Mouse (Mus musculus) embryo, embryonic 10 days (tissue): ENCODE data around the gene Mapkbp1.
A peak's percentile ranks its signal among the peaks of the same experiment; 100 is the strongest.

ENCODE experiments used
- DNase-seq: peaks from one replicate; pipeline ENCODE4 v3.0.0-alpha.2; 2015; ENCODE audit warnings: low spot score

Gene Mapkbp1

DNA sequence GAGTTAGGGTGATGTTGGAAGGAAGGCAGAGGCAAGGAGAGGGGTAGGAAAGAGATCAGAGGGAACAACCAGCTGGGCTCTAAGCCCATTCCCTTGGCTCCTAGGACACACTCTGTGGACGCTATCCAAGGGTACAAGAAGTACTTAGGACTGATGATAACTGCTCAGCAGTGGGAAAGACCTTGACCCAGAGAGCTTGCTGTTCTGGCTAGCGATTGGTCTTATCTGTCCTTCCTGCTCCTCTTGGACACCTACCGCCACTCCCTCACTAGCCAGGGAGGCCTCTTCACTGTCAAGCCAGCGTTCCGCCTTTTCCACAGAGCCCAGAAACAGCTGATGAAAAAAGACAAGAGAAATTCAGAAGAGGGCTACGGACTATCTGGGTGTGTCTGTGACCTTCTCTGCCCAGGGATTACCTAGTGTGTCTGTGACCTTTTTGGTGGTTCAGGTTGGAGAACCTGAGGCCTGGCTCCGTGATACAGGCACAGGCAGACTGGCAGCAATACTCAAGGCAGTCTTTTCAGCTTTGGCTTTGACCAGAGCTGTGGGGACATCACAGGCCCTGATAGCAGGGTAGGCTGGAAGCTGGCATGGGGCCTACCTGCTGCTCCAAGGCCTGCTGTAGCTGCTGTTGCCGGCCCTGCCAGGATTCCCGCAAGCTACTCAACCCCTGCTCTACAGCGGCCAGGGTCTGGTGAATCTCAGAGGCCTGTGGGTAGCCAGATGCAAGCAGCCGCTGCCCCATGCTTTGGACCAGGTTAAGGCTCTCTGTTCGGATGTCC, 82.5 kb downstream of the Mapkbp1 start:
- no peak for DNase-seq

DNA sequence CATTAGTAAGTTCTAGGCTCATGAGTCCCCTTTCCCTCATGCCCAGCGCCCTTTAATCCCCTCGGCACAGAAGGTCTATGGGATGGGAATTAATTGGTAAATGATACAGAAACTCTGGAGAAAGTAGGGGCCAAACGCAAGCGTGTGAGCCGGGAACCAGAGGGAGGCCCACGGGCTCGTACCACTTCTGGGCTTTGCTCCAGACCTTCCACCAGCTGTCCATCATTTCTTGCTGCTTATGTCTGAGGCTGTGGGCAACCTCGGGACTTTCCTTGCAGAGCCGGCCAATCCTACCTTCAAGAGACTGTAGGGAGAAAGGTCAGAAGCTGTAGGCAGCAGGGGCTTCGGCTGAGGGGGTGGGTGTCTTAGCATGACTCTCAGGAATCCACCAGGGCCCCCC, 83.4 kb downstream of the Mapkbp1 start:
- no peak for DNase-seq

DNA sequence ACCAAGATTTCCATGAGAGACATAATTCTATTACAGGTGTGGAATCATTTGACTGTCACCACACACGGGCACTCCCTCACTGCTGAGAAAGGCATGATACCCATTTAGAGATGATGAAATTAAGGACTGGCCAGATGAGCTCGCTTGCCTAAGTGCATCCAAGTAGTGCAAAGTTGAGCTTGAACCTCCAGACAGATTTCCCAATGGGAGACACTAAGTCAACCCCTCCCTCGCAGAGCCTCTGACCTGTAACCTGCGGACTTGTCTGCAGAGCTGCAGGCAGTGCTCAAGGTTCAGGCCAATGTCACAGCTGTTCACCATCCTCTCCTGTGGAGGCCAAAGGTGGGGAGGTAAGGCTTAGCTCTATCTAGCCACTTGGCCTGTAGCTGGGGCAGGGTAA, 86.3 kb downstream of the Mapkbp1 start:
- no peak for DNase-seq

DNA sequence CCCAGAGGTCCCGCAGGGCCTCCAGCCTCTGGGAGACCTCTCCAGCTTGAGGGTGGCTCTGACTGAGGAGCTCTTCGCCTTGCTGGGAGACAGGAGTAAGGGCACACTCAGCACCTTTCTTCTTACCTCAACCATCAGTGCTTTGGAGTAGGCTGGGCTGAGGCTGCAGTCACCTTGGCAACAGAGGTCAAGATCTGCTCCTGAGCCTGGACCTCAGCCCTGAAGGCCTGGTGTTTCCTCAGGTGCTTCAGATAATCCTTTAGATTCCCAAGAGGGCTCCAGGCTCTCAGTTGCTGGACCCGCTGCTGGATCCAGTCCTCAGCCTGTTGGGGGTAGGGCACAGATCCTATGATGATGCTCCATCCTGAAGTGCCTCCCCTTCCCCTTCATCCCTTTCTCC, 87.0 kb downstream of the Mapkbp1 start:
- DNase-seq: no peak

DNA sequence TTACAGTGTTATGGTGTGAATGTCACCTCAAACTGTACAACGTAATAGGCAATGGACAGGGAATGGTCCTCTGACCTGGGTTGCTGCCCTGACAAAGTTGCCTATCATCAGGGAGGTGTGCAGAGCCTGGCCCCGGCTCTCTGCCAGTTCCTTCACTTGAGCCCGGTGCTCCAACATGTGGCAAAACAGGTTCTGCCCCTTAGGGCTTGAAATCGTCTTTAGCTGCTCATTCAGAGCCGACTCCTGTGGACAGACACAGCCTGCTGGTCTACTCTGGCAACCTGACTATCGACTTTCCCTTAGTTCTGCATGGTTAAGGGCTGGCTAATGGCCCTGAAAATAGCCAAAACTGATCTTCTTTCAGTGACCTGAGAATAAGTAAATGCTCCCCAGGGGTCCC, 87.7 kb downstream of the Mapkbp1 start:
- DNase-seq: peak; percentile 16

DNA sequence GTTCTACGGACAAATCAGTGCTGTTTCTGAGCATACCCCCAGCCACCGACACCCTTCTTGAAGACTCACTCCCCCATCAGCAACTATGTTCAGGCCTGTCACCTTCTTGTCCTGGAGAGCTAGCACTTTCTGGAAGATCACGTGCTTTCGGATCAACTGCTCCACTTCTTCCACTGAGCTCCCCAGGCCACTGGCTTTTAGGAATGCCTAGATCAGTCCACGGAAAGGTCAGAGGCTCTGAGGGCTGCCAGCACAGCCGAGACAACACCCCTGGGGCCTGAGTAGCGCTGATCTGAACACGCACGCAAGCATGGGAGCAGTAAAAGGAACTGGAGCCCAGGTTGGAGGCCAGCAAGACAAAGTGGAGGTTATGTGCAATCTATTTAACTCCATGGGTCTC, 88.2 kb downstream of the Mapkbp1 start:
- DNase-seq: no peak

DNA sequence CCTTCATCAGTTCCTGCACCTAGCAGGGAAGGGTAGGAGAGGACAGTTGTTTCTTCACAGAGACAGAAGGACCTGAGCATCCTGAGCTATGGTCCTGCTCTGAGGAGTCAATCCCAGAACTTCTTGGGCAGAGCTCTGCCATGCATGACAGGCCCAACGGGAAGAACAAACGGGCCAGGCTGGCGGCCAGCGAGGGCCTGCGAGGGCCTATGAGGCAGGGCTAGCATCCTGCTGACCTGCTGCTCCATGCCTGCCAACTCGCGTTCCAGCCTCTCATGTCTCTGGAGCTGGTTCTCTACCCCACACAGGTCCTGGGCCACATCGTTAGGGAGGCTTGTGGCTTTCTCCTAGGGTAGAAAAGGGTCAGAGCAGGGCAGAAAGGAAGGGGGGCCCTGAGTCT, 89.7 kb downstream of the Mapkbp1 start:
- no peak for DNase-seq

DNA sequence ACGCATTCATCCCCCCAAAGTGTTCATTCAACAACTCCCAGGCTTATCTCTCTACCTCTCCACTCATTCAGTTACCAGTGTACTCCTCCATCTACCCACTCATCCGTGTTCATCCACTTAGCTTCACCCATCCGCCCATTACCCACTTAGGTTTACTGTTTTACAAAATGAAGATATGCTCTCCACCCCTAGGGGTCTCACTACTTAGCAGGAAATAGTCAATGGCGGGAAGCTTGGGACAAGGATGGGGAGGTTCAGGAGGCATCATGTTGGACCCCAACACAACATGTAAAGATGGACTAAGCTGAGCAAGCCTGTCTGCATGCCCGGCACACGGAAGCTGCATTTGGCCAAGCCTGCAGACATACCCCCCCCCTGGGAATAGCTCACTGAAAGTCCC, 92.1 kb downstream of the Mapkbp1 start:
- no peak for DNase-seq

DNA sequence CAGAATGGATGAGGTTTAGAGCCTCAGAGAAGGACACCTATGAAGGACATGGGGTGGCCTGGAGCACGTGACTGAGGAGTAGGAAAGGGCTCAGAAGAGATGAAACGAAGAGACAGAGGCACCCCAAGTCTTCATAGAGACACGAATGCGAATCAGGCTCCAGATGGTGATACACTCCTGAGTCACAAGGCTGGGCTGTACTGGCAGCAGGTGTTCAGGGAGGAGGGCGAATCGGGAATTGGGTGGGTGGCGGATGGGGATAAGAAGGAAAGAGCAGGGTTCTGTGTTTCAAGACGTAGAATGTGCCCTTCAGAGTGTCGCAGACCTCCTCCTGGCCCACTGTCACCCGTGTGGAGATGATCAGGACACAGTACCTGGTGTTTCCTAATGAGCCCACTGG, 92.7 kb downstream of the Mapkbp1 start:
- no peak for DNase-seq

DNA sequence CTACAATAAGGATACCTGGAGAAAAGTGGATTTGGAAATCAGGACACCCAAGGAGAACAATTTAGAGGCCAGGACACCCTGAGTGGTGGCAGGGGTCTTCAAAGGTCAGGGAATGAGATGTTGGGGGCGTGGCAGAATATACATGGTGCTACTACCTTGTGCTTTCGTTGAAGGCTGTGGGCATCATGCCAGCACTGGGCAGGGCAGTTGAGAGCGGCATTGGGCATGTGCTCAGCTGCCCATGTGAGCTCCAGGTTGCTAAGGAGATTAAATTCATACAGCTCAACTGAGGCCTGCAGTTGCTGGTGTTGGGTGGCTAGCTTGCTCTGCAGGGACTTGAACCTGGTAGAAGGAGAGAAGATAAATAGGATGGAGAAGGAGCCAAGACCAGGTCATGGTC, 93.7 kb downstream of the Mapkbp1 start:
- DNase-seq: no peak

DNA sequence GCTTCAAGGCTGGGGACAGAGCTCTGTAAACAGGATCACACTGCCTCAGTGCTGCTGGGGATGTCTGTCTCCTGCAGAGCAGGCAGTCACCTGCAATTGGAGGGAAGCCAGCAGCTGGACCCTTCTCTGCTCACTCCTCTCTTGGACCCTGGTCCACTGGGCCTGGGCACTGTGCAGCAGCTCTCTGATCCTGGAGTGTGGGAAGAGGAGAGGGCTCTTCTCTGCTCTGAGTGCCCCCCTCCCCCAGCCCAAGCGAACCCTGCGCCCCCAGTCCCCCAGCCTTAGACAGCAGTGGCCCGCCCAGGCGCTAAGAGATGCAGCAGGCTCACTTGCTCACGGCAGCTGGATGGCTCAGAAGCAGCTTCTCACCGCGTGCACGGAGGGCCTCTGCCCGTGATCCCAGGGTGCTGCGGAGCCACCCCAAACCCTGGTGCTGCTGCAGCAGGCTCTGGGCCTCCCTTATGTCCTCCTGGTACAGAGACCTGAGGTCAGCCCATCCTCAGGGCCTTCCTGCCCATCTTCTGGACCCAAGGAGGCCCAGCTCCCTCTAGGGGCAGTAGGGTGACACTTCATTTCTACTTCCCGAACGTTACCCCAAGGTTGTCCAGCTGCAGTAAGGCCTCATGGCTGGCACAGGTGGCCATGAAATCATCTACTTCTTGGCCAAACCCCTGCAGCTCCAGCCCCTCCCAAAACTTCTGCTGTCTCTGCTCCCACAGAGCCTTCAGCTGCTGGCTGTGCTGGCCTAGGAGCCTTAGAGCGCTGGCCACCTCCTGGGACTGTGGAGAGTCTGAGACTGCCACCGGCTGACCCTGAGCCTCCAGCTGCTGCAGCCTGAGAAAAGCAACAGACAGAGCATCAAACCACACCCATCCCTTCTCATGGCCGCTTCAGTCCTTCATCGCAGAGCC, 96.3 kb downstream of the Mapkbp1 start:
- DNase-seq: peak; percentile 76

DNA sequence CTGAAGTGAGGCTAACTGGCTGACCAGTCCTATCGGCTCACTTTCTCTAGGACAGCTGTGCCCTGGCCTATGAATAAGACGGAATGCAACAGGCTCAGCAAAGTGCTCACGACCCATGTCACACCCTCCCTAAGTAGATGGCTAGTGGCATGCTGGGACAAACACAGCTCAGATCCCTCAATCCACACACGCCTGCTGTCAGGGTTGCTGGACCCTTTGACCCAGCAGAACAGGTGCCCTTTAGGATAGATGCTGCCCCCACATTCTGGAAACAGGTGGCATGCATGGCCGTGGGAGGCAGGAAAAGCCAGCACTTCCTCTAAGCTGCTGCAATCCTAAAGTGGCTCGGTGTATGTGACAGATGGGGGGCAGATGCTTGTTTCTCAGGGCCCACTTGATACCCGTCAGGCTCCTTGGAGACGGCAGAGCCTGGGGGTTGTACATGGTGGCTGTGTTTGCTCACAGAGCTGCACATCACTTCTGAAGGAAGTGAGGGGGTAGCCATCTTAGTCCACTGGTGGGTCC, 97.0 kb downstream of the Mapkbp1 start:
- no peak for DNase-seq

DNA sequence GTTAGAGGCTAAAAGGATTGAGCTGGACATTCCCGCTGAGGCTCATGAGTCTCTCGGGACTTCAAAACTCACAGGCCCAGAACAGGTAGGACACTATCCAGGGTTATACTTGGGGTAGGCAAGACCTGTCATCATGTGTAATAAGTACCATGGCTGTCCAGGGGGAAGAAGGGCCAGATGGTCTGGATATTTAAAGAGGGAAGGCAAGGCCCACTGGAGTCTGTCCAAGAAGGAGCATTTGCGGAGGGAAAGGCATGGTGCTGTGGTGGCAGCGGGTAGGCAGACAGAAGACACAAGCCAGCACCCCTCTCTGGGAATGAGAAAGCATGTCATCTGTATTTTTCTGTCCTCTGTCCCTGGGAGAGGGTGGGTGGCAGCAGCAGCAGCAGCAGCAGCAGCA, 101.6 kb downstream of the Mapkbp1 start:
- no peak for DNase-seq

DNA sequence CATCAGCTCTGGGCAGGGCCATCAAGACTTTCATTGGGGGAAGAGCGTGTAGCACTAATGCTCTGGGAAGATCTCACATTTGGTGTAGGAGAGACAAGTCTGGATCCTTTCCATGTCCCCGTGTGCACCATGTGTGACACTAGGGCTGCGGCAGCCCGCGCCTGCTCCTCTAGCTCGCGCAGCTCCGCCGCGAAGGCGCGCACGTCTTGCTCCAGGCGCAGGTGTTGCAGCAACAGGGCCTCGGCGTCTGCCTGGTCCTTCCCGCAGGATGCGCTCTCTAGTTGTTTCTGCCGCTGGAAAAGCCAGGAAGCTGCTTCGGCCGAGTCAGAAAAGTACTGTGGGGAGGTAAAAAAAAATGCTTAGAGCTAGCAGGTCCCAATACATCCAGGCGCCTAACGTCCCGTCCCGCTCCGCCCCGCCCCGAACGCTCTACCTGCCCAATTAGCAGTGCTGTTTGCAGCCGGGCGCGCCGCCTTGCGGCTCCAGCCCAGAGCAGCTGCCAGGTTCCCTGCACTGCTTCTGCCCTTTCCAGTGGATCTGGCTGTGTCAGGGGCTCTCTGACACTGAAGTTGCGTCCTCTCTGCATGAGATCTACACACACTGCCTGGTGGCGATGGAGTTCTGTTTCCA, 103.7 kb downstream of the Mapkbp1 start:
- DNase-seq: peak; percentile 69
